Mouse (Mus musculus) brain, embryonic 18.5 days (tissue): ENCODE measurements around the gene 4933427D14Rik.
"Not testable (repeated sequence)": the region's sequence is repeated elsewhere in the genome, so short reads cannot be mapped to it uniquely, and the experiment has no call there.

ENCODE experiments used
- DNase-seq: peaks from one replicate; pipeline ENCODE4 v3.0.0-alpha.2; 2012; ENCODE audit warnings: low read depth, low spot score

The 4933427D14Rik gene

GRCm38 (mm10) chr11:72203440-72203839, 3.8 kb downstream of the 4933427D14Rik start:
- DNase-seq, result no peak

GRCm38 (mm10) chr11:72196506-72196905, 10.8 kb downstream of the 4933427D14Rik start:
- DNase-seq, result no peak

- no peak for DNase-seq
Observed at GRCm38 (mm10) chr11:72194259-72194658, 13.0 kb downstream of the 4933427D14Rik start.

- no peak for DNase-seq
Observed at GRCm38 (mm10) chr11:72190857-72191256, 16.4 kb downstream of the 4933427D14Rik start.

- DNase-seq, result no peak
Observed at GRCm38 (mm10) chr11:72184252-72184651, 23.0 kb downstream of the 4933427D14Rik start.

- no peak for DNase-seq
Observed at GRCm38 (mm10) chr11:72181136-72181535, 26.1 kb downstream of the 4933427D14Rik start.

- no peak for DNase-seq
Observed at GRCm38 (mm10) chr11:72180556-72180955, 26.7 kb downstream of the 4933427D14Rik start.

GRCm38 (mm10) chr11:72176553-72176952, 30.7 kb downstream of the 4933427D14Rik start:
- DNase-seq, result no peak

- DNase-seq, result no peak
Observed at GRCm38 (mm10) chr11:72175966-72176365, 31.3 kb downstream of the 4933427D14Rik start.

GRCm38 (mm10) chr11:72174721-72175120, 32.5 kb downstream of the 4933427D14Rik start:
- no peak for DNase-seq

- no peak for DNase-seq
Observed at GRCm38 (mm10) chr11:72173506-72173905, 33.8 kb downstream of the 4933427D14Rik start.

GRCm38 (mm10) chr11:72171906-72172305, 35.4 kb downstream of the 4933427D14Rik start:
- DNase-seq, result not testable (repeated sequence)

- no peak for DNase-seq
Observed at GRCm38 (mm10) chr11:72169871-72170270, 37.4 kb downstream of the 4933427D14Rik start.

- DNase-seq, result no peak
Observed at GRCm38 (mm10) chr11:72163198-72163597, 44.1 kb downstream of the 4933427D14Rik start.

GRCm38 (mm10) chr11:72156624-72157023, 50.6 kb downstream of the 4933427D14Rik start:
- DNase-seq, result no peak

GRCm38 (mm10) chr11:72155981-72156428, 51.3 kb downstream of the 4933427D14Rik start:
- no peak for DNase-seq

GRCm38 (mm10) chr11:72155186-72155980, 51.9 kb downstream of the 4933427D14Rik start:
- no peak for DNase-seq

GRCm38 (mm10) chr11:72153122-72153862, 54.0 kb downstream of the 4933427D14Rik start:
- no peak for DNase-seq

GRCm38 (mm10) chr11:72151120-72151519, 56.1 kb downstream of the 4933427D14Rik start:
- no peak for DNase-seq

- DNase-seq, result no peak
Observed at GRCm38 (mm10) chr11:72147910-72148309, 59.3 kb downstream of the 4933427D14Rik start.

- DNase-seq, result no peak
Observed at GRCm38 (mm10) chr11:72145877-72146248, 61.4 kb downstream of the 4933427D14Rik start.

GRCm38 (mm10) chr11:72145182-72145876, 61.9 kb downstream of the 4933427D14Rik start:
- no peak for DNase-seq
